Mouse (Mus musculus) embryonic facial prominence, embryonic 12.5 days (tissue): ENCODE measurements at regions not wholly inside any gene's neighbourhood (a gene's known extent, or its start where the extent isn't known, plus 50 kb on each side); places are given as distances from the start of the nearest gene placed in this dataset.

Source experiments
- ATAC-seq: fragments of 200-750 bp; cut with Nextera tagmentation; 2 replicates; pipeline ENCODE4 v1.8.0; 2017; ENCODE audit not compliant: insufficient number of reproducible peaks, insufficient read depth, low FRiP score, low TSS enrichment
- H3K27ac ChIP-seq: fragments of 300-500 bp; sonication (generic); 2 replicates; pipeline ENCODE4 v1.5.1; 2016; ENCODE audit warnings: mild to moderate bottlenecking
- H3K27me3 ChIP-seq: fragments of 300-500 bp; sonication (generic); 2 replicates; pipeline ENCODE4 v1.6.1; 2016; ENCODE audit warnings: mild to moderate bottlenecking, moderate library complexity
- H3K36me3 ChIP-seq: fragments of 300-500 bp; sonication (generic); 2 replicates; pipeline ENCODE4 v1.6.1; 2016; ENCODE audit warnings: mild to moderate bottlenecking
- H3K4me1 ChIP-seq: fragments of 300-500 bp; sonication (generic); 2 replicates; pipeline ENCODE4 v1.6.1; 2016
- H3K4me2 ChIP-seq: fragments of 300-500 bp; sonication (generic); replicated peaks from 2 replicates; pipeline ENCODE4 v1.6.1; 2016; ENCODE audit warnings: mild to moderate bottlenecking, moderate library complexity
- H3K4me3 ChIP-seq: fragments of 300-500 bp; sonication (generic); 2 replicates; pipeline ENCODE4 v1.5.1; 2016; ENCODE audit warnings: mild to moderate bottlenecking
- H3K9ac ChIP-seq: fragments of 300-500 bp; sonication (generic); 2 replicates; pipeline ENCODE4 v1.6.1; 2016; ENCODE audit warnings: mild to moderate bottlenecking, moderate library complexity
- H3K9me3 ChIP-seq: fragments of 300-500 bp; sonication (generic); 2 replicates; pipeline ENCODE4 v1.6.1; 2016; ENCODE audit warnings: mild to moderate bottlenecking, moderate library complexity
- WGBS: fragments of 180-500 bp; shearing (Covaris S2); methylation state at CpG from one replicate; pipeline ENCODE4 v1.1.7; 2016; 5-methylcytosine and 5-hydroxymethylcytosine counted together

DNA sequence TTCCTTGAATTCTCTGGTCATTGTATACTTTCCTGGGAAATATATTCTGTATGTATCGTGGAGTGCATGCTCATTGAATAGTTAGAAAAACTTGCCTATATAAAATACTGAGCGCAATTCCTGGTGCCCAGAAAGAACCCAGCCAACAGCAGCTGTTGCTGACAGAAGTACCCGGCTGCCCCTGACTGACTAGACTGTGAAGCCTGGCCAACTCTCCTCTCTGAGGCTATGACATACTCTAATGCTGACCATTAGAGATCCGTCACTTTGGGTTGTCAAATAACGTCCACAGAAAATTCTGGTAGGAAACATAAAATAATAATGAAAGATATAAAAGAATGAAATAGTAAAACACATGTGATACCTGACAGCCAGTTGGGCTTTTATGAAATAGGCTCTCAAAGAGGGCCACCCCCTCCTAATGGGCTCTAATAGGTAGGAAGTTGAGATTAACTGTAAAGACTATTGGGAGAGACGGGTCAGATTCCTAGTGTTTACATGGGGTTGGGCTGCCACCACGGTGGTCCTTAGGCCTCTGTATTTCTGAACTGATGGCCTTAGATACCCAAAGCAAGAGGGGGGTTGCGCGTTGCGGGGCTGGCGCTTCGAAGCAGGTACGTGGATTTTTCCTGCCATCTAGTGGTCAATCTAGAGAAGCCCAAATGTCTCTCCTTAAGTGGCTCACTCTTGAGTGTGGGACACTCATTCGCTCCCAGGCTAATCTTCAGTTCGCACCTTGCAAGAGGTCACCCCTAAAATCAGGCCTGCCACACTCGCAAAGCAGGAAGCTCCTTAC is 53.0 kb upstream of the Mon1b start:
- H3K9ac ChIP-seq = no peak overlapping the region
- 17% methylated on average over 16 of the region's 16 CpGs for WGBS
- no peak overlapping the region for H3K27ac ChIP-seq
- no peaks in the 10 kb centered on the region for H3K27me3 ChIP-seq
- no peak overlapping the region for H3K4me3 ChIP-seq
- no peaks in the 10 kb centered on the region for H3K36me3 ChIP-seq
- H3K4me2 ChIP-seq = peak overlapping the region; percentile 24; the same call in 1 of the 2 replicates
- peaks cover 12% of the 10 kb centered on the region for H3K4me1 ChIP-seq
- ATAC-seq = 0 out of 2 replicates have a peak, but pooled peaks have one; percentile 61
- H3K9me3 ChIP-seq = no peaks in the 10 kb centered on the region

DNA sequence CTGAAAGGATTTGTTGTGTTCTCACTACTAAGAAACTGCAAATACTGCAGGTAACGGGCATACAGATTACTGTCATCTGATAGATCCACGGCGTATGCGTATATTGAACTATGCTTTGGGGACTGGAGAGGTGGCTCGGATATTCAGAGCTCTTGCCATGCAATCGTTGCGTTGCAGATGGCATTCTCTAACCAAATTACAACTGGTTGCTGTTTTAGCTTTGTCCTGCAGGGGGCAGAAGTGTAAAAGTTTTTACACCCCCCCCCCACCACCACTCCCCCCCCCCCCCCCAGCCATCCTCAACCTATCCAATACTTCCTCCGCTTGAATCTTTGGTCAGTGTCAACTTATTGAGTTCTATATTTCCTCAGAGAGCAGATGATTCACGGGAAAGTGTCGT is 51.6 kb upstream of the Mon1b start:
- H3K9me3 ChIP-seq = no peaks in the 10 kb centered on the region
- H3K4me3 ChIP-seq = no peak overlapping the region
- peaks cover 12% of the 10 kb centered on the region for H3K4me1 ChIP-seq
- H3K4me2 ChIP-seq = no peak overlapping the region
- WGBS = 73% methylated on average over 10 of the region's 10 CpGs
- no peaks in the 10 kb centered on the region for H3K36me3 ChIP-seq
- H3K9ac ChIP-seq = no peak overlapping the region
- no peak overlapping the region for H3K27ac ChIP-seq
- H3K27me3 ChIP-seq = no peaks in the 10 kb centered on the region
- ATAC-seq = no peak
